Mouse (Mus musculus) CH12.LX (cell line): ENCODE measurements around the gene Nav3.

Source experiments
- CTCF ChIP-seq, 2 experiments: IDR thresholded peaks in 1 of 2; conservative IDR thresholded peaks in 1 of 2; 2 replicates each; pipeline ENCODE4 v1.5.1; 2011 to 2012; ENCODE audit warnings: low read depth in 2 of 2, low read length in 2 of 2, improper control_type of control experiment in 1 of 2, inconsistent platforms in 1 of 2, mild to moderate bottlenecking in 1 of 2, moderate library complexity in 1 of 2
- EP300 ChIP-seq: IDR thresholded peaks from 2 replicates; pipeline ENCODE4 v1.6.1; 2011; ENCODE audit warnings: low read length, improper control_type of control experiment
- KAT2A ChIP-seq: IDR thresholded peaks from 2 replicates; pipeline ENCODE4 v1.6.1; 2012; ENCODE audit warnings: low read length, improper control_type of control experiment, inconsistent platforms; ENCODE audit not compliant: insufficient replicate concordance
- MAX ChIP-seq: IDR thresholded peaks from 2 replicates; pipeline ENCODE4 v1.6.1; 2011; ENCODE audit warnings: low read length, improper control_type of control experiment
- MYC ChIP-seq: IDR thresholded peaks from 2 replicates; pipeline ENCODE4 v1.6.1; 2011; ENCODE audit warnings: low read depth, mild to moderate bottlenecking, improper control_type of control experiment, low read length
- NELFE ChIP-seq: IDR thresholded peaks from 2 replicates; pipeline ENCODE4 v1.6.1; 2011; ENCODE audit warnings: low read depth, low read length, improper control_type of control experiment
- POLR2A ChIP-seq: IDR thresholded peaks from 2 replicates; pipeline ENCODE4 v1.6.1; 2011; ENCODE audit warnings: low read depth, mild to moderate bottlenecking, improper control_type of control experiment, low read length
- SIN3A ChIP-seq: IDR thresholded peaks from 2 replicates; pipeline ENCODE4 v1.6.1; 2012; ENCODE audit warnings: low read length, improper control_type of control experiment, inconsistent platforms
- ZC3H11A ChIP-seq: IDR thresholded peaks from 2 replicates; pipeline ENCODE4 v1.6.1; 2012; ENCODE audit warnings: low read depth, mild to moderate bottlenecking, inconsistent platforms, low read length, improper control_type of control experiment
- ZKSCAN1 ChIP-seq: IDR thresholded peaks from 2 replicates; pipeline ENCODE4 v1.6.1; 2012; ENCODE audit warnings: low read depth, inconsistent platforms, low read length, improper control_type of control experiment, borderline replicate concordance

GRCm38 (mm10) chr10:109973483-109973882, 482.5 kb downstream of the Nav3 start:
- TF ChIP-seq CTCF (conservative IDR thresholded peaks at IDR 0.05 in 1 of 2, IDR thresholded peaks at IDR 0.05 in 1 of 2; ENCODE audit: low read depth in 2 of 2, low read length in 2 of 2) (no peak), MAX (no peak), NELFE (no peak), ZKSCAN1 (no peak), POLR2A (no peak), ZC3H11A (no peak), SIN3A (no peak), MYC (no peak), EP300 (no peak), KAT2A (no peak)
